Mouse (Mus musculus) adrenal gland, postnatal 25 days (tissue): Measurements from ENCODE around the gene Birc6. TPM values are rescaled to one million over a fixed set of nuclear protein-coding genes. Genes with fewer than 3 reads are reported as not detected.

ENCODE experiments used
- DNase-seq: peaks from one replicate; pipeline ENCODE4 v3.0.0; 2021; ENCODE audit warnings: mixed read lengths
- long read RNA-seq: library from polyadenylated mRNA; stranded (forward); transcript quantifications from one replicate; pipeline ENCODE4 v2.0.0, GENCODE M21; 2021
- total RNA-seq: library from RNA; stranded (reverse); gene quantifications from 2 replicates; pipeline ENCODE4 v1.2.3, GENCODE M21; 2021

The Birc6 gene
- total RNA-seq: 124 and 147 TPM in 2 replicates
- long read RNA-seq, partial matches to known transcripts: 3 of 8 reads
- long read RNA-seq, other reads (novel, unspliced or antisense): 5 of 8 reads

DNA sequence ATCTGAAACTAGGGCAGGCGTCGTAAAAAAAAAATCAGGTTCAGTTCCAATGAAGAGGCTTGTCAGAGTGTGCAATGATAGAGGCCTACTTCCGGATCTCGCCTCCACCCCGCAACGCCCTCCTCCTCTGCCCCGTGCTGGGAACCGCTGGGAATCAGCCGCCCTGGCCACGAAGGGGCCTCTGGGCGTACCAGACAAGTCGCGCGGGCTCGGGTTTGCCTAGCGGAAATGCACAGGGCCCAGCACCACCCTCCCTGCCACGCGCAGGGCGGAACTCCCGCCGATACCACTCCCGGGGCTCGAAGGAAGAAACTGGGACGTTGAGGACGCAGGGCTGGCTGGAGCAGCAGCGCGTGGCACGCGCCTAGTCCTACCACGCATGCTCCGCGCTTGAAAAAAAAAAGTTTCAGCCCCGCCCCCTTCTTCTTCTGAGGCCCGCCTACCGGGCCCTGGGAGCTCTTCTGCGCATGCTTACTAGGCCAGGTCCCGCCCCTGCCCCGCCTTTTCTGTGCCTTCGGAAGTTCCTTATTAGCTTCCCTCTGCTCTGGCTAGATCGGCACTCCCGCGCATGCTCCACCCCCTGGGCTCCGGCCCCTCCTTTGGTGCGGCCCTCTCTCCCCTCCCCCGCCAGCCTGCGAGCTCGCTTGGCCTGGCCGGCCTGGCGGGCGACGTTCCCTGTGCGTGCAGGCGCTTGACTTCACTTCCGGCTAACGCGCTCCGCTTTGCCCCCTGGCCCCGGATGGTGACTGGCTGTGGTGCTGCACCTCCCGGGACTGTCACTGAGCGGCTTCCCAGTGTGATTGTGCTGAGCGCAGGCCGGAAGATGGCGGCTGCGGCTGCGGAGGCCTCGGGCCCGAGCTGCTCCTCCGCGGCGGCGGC lies at the start of gene Birc6:
Birc6 (plus strand) TSS at position 567 of the 879 bp plus-strand sequence.
- peak; percentile 100 for DNase-seq

DNA sequence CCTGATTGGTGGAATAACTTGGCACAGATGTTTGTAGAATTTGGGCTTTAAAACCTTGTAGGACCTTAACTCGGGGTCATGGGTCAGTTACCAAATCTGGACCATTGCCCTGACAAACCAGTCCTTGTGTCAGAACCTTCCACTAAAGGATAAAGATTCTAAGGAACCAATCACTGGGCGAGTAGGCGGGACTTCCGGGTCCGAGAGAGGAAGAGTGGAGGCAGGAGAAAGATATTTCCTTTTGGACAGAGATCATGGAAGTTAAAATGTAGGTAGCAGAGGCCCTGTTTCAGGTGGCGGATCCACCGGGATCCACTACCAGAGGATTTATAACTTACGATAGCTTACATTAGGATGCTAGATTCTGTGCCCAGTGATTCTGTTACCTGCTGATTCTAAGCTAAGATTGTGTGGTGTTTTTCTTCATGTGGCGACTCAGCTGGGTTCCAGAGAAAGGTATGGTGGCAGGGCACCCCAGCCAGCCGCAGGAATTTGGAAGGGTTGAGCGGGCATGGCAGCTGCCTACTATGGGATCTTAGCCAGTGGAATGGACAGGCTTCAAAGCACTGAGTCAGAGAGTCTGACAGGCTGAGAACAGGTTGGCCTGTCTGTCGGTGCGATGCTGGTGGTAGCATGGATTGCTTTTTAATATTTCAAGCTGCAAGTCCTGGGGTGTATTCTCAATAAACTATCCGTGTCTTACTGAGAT lies 47.6 kb upstream of the Birc6 start:
- no peak for DNase-seq

DNA sequence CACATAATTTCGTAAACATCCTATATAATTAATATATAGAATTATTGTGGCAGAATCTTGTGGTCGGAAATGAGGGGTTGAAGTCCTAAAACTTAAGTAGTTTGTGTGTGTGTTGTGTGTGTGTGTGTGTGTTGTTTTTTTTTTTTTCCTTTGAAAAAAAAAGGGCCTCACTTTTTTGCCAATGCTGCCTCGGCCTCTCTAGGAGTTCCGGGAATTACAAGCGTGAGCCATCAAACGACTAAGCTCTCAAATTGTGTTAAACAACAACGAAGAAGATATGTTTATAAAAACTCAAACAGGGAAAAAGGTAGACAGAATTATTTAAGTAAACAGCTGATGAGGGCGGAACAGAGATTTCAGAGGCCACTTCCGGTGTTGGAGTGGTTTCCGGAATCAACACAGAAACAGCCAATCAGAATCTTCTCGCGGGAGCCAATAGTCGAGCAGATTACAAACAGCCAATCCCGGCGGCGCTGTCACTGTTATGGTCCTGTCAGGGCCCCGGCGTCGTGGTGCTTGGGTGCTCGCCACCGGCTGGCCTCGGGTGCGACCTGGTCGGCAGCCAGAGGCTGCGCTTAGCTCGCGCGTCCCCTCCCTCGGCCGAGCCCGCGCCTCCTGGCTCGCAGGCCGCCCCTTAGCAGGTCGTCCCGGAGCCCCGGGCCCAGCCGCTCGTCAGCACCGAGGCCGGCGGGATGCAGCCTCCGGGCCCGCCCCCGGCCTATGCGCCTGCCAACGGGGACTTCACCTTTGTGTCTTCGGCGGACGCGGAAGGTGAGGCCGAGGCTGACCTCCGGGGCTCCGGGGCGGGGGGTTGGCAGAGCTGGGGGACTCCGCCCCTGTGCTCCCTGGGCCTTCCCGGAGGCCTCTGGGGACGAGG lies 38.8 kb upstream of the Birc6 start, which contains the start of gene Yipf4:
Yipf4 (plus strand) TSS at position 470 of the 877 bp plus-strand sequence.
- peak; percentile 94 for DNase-seq

DNA sequence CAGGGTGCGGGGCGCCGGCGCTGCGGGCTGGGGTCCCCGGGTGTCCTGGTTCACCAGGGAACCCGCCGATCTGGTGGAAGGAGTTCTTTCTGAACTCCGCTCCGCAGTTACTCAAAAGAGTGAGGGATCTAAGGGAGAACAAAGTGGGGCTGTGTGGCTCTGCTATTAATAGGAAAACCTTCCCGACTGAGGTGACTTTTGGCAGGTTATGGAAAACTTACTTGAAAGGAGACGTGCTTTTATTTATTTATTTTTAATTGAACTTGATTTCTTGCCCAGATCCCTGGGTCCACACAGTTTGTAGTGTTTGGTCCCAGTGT lies 38.2 kb upstream of the Birc6 start:
- DNase-seq: no peak

DNA sequence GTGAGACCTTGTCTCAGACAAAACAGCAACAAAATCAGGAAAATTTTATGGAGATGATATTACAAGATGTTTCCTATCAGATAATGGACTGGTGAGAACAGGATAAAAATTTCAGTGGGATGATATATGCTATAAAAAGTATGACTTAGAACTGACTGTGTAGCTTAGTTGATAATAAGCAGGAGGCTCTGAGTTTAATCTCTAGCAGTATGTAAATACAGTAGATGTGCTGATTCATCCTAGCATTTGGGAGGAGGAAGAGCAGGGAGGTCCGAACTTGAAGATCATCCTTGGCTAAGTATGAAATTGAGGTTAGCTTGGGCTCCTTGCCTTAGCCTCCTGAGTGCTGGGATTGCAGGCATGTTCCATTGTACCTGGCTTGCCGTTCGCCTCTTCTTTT lies 36.5 kb upstream of the Birc6 start:
- no peak for DNase-seq

DNA sequence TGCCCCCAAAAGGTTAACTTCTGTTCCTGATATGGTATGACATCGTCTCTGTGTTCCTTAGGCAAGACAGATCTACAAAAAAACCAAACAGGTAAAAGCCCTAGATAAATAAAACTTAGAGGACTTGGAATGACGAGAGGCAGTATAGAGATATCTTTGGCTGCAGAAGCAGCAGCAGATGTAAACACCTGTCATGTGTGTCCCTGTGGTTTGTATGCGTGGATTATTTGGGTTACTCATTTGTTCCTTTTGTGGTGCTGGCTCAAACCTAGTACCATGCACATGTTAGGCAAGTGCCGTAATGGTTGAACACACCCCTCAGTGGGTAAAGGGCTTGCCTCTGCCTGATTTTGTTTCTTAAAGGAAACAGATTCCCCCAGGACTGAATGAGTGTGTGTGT lies 27.9 kb upstream of the Birc6 start:
- DNase-seq: no peak

DNA sequence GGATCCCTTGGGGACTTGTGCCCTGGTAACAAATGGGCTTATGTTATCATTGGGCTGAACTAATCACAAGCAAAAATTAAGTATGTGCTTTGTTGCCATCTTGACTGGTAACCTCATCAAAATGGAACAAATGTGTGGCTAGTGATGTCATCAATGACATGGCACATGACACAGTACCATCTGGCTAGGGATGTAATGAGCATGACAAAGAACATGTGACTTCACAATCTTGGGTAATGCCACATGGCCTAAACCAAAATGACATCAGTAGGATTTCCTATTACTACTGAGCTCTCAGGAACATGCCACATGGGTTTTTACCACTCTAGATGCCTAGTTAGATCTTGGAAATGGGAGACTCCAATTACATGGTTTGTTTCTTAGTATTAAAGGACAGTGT lies 27.0 kb upstream of the Birc6 start:
- DNase-seq: no peak

DNA sequence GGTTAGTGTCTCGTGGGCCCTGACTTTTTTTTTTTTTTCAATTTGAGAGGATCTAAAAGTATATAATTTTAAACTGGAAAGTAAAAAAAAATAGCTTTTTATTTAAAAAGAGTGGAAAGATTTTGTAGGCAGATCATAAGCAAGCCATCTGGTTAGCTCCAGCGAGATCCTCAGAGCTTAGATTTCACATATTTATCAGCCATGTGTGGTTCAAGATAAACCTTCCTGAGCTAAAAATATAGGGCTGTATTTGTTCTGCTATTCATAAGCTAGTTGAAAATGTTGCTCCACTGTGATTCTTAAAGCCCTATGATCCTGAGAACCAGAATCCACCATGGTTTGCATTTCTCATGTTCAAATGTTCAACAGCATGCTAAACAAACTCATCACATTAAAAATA lies 20.2 kb upstream of the Birc6 start:
- DNase-seq: no peak

DNA sequence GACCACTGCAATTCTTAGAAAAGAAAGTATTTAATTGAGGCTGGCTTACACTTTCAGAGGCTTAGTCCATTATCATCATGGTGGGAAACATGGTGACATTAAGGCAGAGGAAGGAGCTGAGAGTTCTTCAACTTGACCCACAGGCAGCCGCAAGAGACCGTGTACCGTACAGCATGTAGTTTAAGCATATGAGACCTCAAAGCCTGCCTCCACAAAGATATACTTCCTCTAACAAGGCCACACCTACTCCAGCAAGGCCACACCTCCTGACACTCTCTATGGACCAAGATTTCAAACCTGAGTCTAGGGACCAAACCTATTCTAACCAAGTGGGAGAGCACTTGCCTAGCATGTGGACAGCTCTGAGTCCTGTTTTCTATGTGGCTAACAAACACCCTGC lies 19.5 kb upstream of the Birc6 start:
- DNase-seq: no peak

DNA sequence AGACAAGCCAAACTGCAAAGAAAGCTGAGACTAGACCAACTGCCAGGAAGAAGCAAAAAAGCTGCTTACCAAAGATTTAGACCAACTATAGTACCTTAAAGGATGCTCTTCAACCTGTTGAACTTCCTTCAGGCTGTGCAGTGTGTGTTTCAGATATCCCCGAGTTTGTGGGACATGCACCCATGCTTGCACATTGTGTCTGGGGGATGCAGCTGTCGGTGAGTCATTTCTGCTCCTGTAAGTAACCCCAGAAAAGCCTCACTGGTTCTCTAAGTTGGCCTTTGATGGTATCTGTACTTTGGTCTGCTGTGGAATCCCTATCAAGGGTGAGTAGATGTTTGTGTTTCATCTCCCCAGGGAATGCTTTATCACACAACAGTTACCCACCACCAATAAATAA lies 15.8 kb upstream of the Birc6 start:
- no peak for DNase-seq

DNA sequence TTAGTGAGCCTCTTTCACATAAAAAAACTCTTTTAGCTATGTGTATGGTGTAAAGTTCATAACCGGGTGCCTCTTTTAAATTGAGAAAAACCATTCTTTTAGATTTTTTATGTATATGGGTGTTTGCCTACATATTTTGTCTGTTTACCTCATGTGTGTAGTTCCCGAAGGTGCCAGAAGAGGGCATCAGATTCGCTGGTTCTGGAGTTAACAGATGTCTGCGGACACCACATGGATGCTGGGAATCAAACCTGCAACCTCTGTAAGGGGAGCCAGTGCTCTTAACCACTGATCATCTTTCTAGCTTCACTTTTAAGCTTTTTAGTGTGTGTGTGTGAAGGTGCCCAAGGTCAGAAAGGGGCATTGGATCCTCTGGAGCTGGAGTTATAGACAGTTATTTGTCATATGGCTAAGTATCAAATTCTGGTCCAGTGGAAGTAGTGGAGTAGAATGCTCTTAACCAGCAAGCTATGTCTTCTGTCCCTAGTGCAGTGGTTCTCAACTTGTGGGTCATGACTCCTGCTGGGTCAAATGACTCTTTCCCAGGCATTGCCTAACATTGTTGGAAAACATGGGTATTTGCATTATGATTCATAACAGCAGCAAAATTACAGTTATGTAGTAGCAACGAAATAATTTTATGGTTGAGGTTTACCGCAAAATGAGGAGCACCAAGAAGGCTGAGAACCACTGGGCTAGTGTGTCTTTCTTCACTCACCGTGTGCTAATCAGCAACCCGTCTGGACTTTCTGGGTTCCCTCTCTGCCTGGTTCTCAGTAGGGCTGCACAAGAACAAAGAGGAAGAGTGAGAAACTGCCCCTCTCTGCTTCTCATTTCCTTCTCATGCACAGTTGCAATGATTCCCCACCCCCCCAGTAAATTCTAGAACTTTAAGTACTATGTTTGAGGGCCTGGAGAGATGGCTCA lies 5.0 kb upstream of the Birc6 start:
- no peak for DNase-seq

DNA sequence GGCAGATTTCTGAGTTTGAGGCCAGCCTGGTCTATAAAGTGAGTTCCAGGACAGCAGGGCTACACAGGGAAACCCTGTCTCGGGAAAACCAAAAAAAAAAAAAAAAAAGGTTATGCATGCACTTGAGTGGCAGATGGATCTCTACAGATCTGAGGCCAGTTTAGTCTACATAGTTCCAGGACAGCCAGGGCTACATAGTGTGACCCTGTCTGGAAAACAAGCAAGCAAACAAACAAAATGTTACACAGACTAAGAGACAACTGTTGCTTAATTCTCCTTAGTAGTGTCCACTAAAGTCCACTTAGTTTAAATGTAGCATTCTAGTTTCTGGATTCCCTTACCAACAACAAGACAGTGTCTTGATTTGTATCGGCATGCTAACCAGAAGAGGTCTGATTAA lies 2.0 kb upstream of the Birc6 start:
- no peak for DNase-seq

DNA sequence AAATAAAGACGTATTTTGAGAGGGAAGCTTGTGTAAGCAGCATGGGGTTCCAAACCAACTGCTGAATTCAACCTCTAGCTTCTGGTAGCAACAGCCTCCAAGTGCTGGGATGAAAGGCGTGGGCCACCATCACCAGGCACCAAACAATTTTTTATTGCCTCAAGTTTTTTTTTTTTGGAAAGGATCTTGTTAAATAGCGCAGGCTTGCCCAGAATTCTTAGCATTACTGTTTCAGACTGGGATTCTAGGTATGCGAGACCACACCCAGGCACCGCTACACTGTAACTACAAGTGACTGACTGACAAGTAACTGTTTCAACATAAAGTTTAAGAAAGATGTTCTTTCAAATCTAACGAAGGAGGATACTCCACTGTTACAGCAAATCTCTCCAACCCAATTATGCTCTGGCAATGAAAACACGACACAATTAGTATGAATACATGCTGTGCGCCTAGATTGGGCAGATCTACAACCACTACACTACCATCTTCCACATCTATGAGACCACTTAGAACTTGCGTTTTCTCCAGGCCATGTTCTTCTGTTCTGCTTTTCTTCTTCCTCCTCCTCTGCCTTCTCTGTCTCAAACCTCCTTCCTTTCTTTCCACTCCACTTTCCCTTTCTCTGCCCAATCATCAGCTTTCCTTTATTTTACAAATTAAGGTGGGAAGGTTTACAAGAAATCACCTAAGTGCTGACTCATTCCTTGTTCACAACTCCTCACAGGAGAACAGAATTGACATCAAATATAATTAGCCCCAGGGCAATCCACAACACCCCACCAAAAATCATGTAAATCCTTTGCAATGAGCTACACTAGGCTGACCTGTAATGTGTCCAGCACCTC lies 1.1 kb upstream of the Birc6 start:
- no peak for DNase-seq

DNA sequence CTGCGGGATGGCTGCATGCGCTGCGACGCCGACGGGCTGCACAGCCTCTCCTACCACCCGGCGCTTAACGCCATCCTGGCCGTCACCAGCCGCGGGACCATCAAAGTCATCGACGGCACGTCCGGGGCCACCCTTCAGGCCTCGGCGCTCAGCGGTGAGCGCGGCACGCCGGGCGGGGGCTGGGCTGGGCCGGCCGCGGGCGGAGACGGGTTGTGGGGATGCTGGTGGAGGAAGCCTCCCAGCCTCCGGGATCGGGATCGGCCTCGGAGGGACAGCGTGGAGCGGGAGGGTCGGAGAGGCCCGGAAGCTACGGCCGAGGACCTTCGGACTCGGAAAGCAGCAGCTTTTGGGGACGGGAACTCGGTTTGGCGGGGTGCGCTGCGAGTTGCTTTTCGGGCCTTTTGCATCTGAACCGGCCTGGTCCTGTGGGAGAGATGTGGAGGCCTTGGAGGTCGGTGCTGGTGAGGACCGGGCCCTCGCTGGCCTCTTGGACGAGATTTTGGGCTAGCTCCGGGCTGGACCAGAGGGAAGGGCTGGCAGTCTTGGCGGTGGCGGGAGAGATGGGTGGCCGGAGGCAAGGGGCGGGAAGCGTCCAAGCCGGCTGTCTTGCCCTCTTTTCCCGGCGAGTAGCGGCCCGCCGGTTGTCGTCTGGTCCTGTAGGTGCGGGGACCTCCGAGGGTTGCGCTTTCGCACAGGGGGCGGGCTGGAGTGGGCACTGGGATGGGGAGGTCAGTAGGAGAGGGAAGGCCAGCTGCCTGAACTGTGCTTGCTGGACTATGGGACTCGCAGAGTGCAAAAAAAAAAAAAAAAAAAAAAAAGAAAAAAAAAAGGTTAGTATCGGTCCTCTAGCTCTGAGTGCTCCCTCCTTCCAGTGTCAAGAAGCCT lies 795 bp downstream of the Birc6 start:
- DNase-seq: no peak

DNA sequence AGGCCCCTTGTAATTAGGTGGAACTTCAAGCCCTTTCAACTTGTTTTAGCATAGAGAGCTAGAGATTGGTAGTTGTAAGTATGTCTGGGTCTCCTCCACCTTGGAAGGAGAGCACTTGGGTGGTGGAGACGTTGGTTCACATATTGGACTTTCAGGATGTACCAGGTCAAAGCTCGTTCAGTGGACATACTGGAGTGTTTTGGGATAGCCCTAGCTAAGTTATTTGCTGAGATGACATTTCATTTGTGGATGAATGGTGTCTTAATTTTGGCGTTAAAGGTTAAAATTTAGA lies 1.4 kb downstream of the Birc6 start:
- no peak for DNase-seq

DNA sequence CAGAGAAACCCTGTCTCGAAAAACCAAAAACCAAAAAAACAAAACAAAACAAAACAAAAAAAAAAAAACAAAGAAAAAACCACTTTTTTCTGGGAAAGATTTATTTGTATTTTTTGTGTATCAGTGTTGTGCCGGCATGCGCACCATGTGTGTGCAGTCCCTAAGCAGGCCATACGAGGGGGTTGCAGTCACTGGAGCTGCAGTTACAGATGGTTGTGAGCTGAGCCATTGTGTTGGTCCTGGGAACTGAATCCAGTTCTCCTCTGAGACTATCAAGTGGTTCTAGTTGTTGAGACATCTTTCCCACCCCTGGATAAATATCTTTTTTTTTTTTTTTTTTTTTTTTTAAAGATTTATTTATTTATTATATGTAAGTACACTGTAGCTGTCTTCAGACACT lies 6.9 kb downstream of the Birc6 start:
- no peak for DNase-seq

DNA sequence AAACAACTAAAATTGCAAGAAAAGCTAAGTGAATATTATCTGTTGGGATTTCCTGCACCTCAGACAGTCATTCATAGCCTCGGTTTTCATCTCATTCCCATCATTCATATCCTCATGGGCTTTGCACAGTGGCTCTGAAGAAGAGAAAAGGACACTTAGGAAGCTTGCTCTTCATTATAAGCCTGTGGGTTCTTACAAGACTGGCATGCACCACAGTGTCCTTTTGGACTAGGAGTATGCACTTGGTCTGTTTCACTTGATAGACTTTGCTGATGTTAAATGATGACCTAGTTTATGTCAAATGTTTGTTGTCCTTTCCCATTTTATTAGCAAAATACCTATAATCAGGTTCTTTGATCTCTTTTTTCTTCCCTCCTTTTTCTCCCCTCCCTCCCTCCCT lies 9.4 kb downstream of the Birc6 start:
- DNase-seq: no peak

DNA sequence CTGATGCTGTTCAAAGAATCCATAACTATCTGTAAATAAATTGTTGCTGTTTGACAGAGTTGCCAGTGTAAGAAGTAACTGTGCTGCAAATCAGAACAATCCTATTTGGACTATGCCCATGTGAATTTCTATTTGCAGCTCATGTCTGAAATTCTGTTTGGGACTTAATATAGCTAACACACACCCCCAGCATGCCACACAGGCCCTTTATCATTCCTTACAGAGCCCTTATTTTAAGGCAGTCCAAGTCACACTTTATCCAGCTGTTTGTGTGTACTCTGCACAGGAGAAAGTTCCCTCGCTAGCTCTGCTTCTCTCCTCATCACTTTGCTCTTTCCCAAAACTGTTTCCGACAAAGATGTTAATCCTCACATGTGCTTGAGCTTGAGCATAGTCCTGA lies 15.5 kb downstream of the Birc6 start:
- DNase-seq: no peak

DNA sequence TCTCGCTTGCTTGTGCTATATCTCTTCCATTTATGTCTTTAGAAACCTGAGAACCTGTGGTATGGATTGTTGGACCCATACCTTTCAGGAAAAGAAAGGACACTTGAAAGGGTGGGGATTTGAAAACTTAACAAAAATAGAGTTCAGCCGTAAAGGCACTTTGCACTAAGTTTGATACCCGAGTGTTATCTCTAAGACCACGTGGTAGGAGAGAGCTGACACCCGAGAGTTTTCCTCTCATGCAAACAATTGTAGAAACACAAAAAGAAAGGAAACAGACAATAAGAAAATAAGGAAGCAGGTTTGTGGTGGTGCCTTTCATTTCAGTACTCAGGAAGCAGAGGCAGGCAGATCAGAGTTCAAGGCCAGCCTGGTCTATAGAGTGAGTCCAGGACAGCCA lies 26.0 kb downstream of the Birc6 start:
- DNase-seq: no peak

DNA sequence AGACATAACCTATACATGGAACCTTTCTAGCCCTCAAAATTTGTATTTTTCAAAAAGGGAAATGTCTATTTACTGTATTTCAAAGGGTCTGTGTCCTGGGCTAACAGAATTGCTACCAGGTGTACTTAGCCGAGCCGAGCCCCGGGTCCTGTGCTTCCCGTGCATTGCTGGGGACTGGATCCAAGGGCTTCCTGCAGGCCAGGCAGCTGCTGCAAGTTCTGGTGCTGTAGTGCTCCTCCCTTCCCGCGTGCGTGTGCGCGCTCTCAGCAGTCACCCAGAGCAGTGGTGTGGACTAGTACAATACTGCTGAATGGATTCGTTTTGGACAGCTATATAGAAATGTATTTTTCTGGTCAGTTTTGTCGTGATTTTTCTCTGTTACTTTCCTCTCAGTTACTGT lies 31.8 kb downstream of the Birc6 start:
- DNase-seq: no peak
